Mouse (Mus musculus) frontal cortex, postnatal 25 days (tissue): ENCODE data around the gene Gm9507.
"Not testable (repeated sequence)": the region's sequence is repeated elsewhere in the genome, so short reads cannot be mapped to it uniquely, and the experiment has no call there.

Experiments
- DNase-seq, 2 experiments: peaks; one replicate each; pipeline ENCODE4 v3.0.0; 2022; ENCODE audit warnings: low spot score in 2 of 2

Gene Gm9507

GRCm38 (mm10) chr10:77772142-77772541 lies 39.5 kb downstream of the Gm9507 start:
- DNase-seq = not testable (repeated sequence)

- DNase-seq = not testable (repeated sequence)
Observed at GRCm38 (mm10) chr10:77771225-77771624, 40.4 kb downstream of the Gm9507 start, which contains the start of gene Gm3238. TSS of gene Gm3238 (minus strand) at chr10:77771325.

GRCm38 (mm10) chr10:77769727-77770126 lies 41.9 kb downstream of the Gm9507 start:
- DNase-seq = no peak
